Mouse (Mus musculus) ES-E14 (cell line): ENCODE measurements around the gene Tspo2. TPM values are rescaled to one million over a fixed set of nuclear protein-coding genes. Genes with fewer than 3 reads are reported as not detected.
A peak's percentile ranks its signal among the peaks of the same experiment; 100 is the strongest.

ENCODE experiments used
- DNase-seq: peaks from one replicate; pipeline ENCODE4 v3.0.0-alpha.2; 2013; ENCODE audit warnings: low read depth, low spot score
- H3K27ac ChIP-seq: 2 replicates; pipeline ENCODE4 v1.5.1; 2012; ENCODE audit warnings: low read depth, mild to moderate bottlenecking, low read length, moderate library complexity, mixed read lengths; ENCODE audit not compliant: poor library complexity, insufficient read depth, severe bottlenecking
- H3K36me3 ChIP-seq: 2 replicates; pipeline ENCODE4 v1.6.1; 2012; ENCODE audit warnings: mild to moderate bottlenecking, low read length, moderate library complexity, mixed read lengths; ENCODE audit not compliant: control insufficient read depth, poor library complexity, insufficient read depth, severe bottlenecking
- H3K4me1 ChIP-seq, 2 experiments: fragments of 150-350 bp in 1 of 2; sonication (generic) in 1 of 2; 2 replicates each; pipeline ENCODE4 v1.6.1; 2012; ENCODE audit warnings: low read length in 2 of 2, mild to moderate bottlenecking in 1 of 2, mixed read lengths in 1 of 2; ENCODE audit not compliant: control insufficient read depth in 2 of 2, insufficient read depth in 2 of 2, poor library complexity in 1 of 2
- H3K4me3 ChIP-seq, 2 experiments: fragments of 150-350 bp in 1 of 2; sonication (generic) in 1 of 2; 2 replicates each; pipeline ENCODE4 v1.5.1; 2012; ENCODE audit warnings: low read length in 2 of 2, low read depth in 1 of 2, mild to moderate bottlenecking in 1 of 2, mixed read lengths in 1 of 2; ENCODE audit not compliant: insufficient read depth in 1 of 2, poor library complexity in 1 of 2, severe bottlenecking in 1 of 2
- H3K9ac ChIP-seq: 2 replicates; pipeline ENCODE4 v1.6.1; 2012; ENCODE audit warnings: low read depth, mild to moderate bottlenecking, low read length, mixed read lengths; ENCODE audit not compliant: poor library complexity, insufficient read depth, severe bottlenecking
- H3K9me3 ChIP-seq: fragments of 150-350 bp; sonication (generic); 2 replicates; pipeline ENCODE4 v1.6.1; 2012; ENCODE audit warnings: low read depth, mild to moderate bottlenecking, low read length; ENCODE audit not compliant: control insufficient read depth, insufficient read depth
- CHD2 ChIP-seq: IDR thresholded peaks from 2 replicates; pipeline ENCODE4 v1.6.1; 2014; ENCODE audit warnings: mild to moderate bottlenecking, low read depth, low read length, inconsistent platforms
- HCFC1 ChIP-seq: IDR thresholded peaks from 2 replicates; pipeline ENCODE4 v1.6.1; 2012; ENCODE audit warnings: low read length, inconsistent platforms, borderline replicate concordance; ENCODE audit not compliant: insufficient read depth
- MAFK ChIP-seq: IDR thresholded peaks from 2 replicates; pipeline ENCODE4 v1.6.1; 2014; ENCODE audit warnings: mild to moderate bottlenecking, low read depth, low read length, inconsistent platforms; ENCODE audit not compliant: insufficient read depth
- ZC3H11A ChIP-seq: IDR thresholded peaks from 2 replicates; pipeline ENCODE4 v1.6.1; 2012; ENCODE audit warnings: low read depth, mild to moderate bottlenecking, inconsistent platforms, low read length, borderline replicate concordance
- ZNF384 ChIP-seq: IDR thresholded peaks from 2 replicates; pipeline ENCODE4 v1.6.1; 2012; ENCODE audit warnings: low read depth, low read length, inconsistent platforms
- in situ Hi-C, 2 experiments: fragments of 600-800 bp; cut with MboI; formaldehyde crosslinking; loops; one replicate each; pipeline ENCODE4 v1.15.1; 2025; ENCODE audit warnings: low sequenced_read_pairs in 2 of 2, inconsistent platforms in 1 of 2; ENCODE audit not compliant: unreplicated experiment in 2 of 2
- total RNA-seq: library from RNA; depleted of rRNA; stranded (reverse); fragments of 300-350 nt; gene quantifications from 2 replicates; pipeline ENCODE4 v1.2.3, GENCODE M21; 2012

The Tspo2 gene
- total RNA-seq, 1 experiment = not detected

DNA sequence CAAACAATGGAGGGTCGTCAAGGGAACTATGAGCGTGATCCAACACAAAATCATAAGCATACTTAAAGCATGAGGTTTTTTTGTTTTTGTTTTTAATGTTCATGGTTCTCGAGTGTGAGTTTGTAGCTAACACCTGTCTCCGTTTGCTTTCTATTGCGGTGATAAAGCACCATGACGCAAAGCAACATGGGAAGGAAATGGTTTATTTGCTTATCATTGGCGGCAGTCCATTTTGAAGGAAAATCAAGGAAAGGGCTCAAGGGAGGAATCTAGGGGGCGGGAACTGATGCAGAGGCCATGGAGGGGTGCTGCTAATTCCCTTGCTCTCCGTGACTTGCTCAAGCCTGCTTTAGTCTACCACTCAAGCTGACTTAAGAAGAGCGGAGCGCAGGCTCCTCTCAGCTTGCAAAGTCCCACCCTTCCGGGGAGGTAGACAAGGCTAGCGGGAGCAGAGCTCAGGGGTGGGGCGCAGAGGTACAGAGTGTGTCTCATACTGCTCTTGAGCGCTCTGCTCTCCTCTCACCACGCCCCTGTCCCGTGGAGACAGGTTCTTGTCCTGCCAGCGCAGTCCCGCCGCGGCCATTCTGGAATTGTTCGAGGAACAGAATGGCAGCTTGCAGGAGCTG lies 15.6 kb upstream of the Tspo2 start:
- no peaks in the 10 kb centered on the region; a peak in 1 of 4 replicates for H3K4me1 ChIP-seq
- no peak for TF ChIP-seq HCFC1
- no peak for DNase-seq
- no peak overlapping the region for H3K9ac ChIP-seq
- H3K27ac ChIP-seq = no peak overlapping the region
- in situ Hi-C loops = no loop called here
- no peaks in the 10 kb centered on the region for H3K9me3 ChIP-seq
- peak overlapping the region; percentile 33 to 58 for H3K4me3 ChIP-seq
- H3K36me3 ChIP-seq = no peaks in the 10 kb centered on the region

DNA sequence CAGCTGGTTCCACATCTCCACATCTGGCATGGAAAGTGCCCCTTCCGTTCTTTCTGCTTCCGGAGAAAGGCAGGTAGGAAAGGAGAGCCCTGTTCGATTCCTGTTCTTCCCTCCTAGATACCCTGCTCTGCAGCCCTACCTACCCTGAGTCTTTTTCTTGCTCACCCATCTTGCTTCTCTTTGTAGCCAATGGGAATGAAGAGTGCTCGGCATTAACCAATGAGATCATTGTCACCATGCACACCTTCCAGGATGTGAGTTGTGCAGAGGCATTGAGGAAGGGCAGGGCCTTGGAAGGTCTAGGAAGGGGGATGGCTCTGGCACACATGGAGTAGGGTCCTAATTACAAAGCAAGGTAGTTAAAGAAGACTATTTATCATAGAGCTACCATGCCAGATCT lies 12.1 kb upstream of the Tspo2 start:
- H3K9me3 ChIP-seq = no peaks in the 10 kb centered on the region
- TF ChIP-seq CHD2 = no peak
- TF ChIP-seq HCFC1 = no peak
- TF ChIP-seq ZC3H11A = no peak
- no peak for TF ChIP-seq MAFK
- no peak for TF ChIP-seq ZNF384
- no peak overlapping the region for H3K4me3 ChIP-seq
- DNase-seq = no peak
- H3K9ac ChIP-seq = no peak overlapping the region
- no peak overlapping the region for H3K27ac ChIP-seq
- no peaks in the 10 kb centered on the region; a peak in 1 of 4 replicates for H3K4me1 ChIP-seq
- in situ Hi-C loops = no loop called here
- H3K36me3 ChIP-seq = no peaks in the 10 kb centered on the region

DNA sequence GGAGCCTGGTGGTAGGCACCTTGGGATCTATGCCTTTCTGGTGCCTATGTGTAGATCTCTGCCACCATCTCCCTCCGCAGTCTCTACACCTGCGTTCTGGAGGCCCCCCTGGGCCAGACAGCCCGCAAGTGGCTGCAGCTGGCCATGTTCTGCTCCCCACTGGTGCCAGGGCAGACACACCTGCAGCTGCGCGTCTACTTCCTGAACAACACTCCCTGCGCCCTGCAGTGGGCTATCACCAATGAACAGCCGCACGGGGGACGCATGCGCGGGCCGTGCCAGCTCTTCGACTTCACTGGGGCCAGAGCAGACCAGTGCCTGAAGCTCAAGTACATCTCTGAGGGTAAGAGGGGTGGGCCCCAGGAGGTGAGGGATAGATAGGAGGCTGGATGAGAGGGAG lies 10.8 kb upstream of the Tspo2 start:
- TF ChIP-seq CHD2 = no peak
- no peak for TF ChIP-seq ZC3H11A
- no peaks in the 10 kb centered on the region for H3K9me3 ChIP-seq
- H3K27ac ChIP-seq = no peak overlapping the region
- no peak overlapping the region for H3K9ac ChIP-seq
- DNase-seq = no peak
- no peaks in the 10 kb centered on the region for H3K36me3 ChIP-seq
- in situ Hi-C loops = no loop called here
- H3K4me1 ChIP-seq = no peaks in the 10 kb centered on the region; a peak in 1 of 4 replicates
- H3K4me3 ChIP-seq = no peak overlapping the region

DNA sequence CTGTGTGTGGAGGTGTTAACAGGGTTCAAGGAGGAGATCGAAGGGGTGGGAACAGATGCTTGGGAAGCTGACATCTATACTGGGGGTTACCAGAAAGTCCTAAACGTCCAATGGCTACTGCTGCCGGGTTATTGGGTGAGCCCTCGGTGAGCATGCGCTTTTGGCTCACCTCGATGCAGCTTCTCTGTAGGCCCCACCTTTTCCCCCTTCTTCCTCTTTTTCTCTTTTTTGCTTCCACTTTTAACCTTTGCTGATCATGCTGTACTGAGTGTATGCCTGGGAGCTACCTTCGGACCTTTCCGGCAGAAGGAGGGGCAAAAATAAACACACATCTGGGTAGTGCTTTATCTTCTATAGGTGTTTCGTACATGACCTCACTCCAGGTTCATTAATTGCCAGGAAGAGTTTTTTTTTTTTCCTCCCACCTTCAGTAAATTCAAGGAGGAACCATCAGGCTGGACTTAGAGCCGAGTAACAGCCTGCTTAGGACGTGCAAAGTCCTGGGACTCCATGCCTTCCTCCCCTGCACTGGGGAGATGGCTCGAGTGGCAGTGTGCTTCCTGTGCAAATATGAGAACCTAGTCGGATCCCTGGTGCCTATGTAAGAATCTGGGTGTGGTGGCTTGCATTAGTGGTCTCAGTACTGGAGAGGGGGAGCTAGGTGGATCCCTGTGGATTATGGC lies 6.8 kb upstream of the Tspo2 start:
- Histone ChIP-seq H3K27ac (no peak overlapping the region), H3K4me3 (no peak overlapping the region), H3K9ac (no peak overlapping the region), H3K9me3 (no peaks in the 10 kb centered on the region), H3K4me1 (no peaks in the 10 kb centered on the region; a peak in 1 of 4 replicates), H3K36me3 (no peaks in the 10 kb centered on the region)
- no peak for DNase-seq
- TF ChIP-seq HCFC1 (no peak), CHD2 (no peak), ZNF384 (no peak), ZC3H11A (no peak), MAFK (no peak)
- in situ Hi-C loops = no loop called here

DNA sequence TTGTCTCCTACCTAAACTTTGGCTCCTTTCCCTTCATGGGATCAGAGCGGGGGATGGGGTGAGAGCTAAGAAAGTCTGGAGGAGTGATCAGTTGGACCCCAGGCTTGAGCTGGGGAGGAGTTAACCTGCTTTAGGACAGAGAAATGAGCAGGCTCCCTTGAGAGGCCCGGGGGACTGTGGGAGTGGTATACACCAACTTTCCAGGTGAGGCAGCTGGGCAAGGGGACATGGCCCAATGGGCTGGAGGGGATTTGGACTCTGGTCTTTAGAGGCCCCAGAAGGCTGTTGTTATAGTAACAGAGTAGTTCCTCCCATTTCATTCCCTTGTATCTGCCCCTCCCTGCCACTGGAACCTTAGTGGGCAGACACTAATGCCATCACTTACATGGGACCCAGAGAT lies 4.6 kb upstream of the Tspo2 start:
- no peak overlapping the region for H3K4me3 ChIP-seq
- H3K4me1 ChIP-seq = peaks cover 3 to 11% of the 10 kb centered on the region in 2 experiments; a peak in 3 of 4 replicates
- no peak for DNase-seq
- H3K27ac ChIP-seq = no peak overlapping the region
- TF ChIP-seq CHD2 (no peak), ZC3H11A (no peak), HCFC1 (no peak), ZNF384 (no peak), MAFK (no peak)
- H3K9ac ChIP-seq = no peak overlapping the region
- in situ Hi-C loops = no loop called here
- no peaks in the 10 kb centered on the region for H3K9me3 ChIP-seq
- no peaks in the 10 kb centered on the region for H3K36me3 ChIP-seq
